ENCODE assay signal across 10 mouse cellular contexts in the genomic region with DNA sequence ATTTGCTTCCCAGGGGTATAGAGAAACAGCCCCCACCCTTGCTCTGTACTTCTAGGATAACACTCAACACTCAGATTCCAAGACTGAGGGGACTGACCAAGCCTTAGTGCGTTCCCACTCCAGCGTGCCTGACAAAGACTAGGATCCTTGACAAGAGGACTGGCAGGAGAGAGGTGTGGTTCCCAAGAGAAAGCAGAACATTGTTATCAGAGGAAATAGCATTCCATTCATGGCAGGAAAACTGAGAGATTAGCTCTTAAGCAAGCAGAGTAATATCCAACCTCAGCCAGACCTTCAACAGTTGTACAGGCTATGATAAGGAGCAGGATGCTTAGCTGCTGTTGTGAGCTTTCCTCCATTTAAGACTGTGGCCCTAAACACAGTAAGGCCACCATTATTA. TPM values are rescaled to one million over a fixed set of nuclear protein-coding genes. Genes with fewer than 3 reads are reported as not detected.
DNase-seq lines count a peak whose midpoint lies in the region; ATAC-seq and TF ChIP-seq lines count a peak whose summit lies in the region.
"Had no signal": no experiment of that assay in that cellular context is flagged by ENCODE, and none has a peak within 500 bp of the region (broad histone marks: within the 10 kb centered on the region; RNA-seq: fewer than 3 reads in every experiment).

No protein-coding gene starts in this region.

- no peaks in the 10 kb centered on the region for H3K27me3 ChIP-seq in kidney, embryonic 16.5 days (ENCODE audit: insufficient read depth, low read length)
- H3K27me3 ChIP-seq in lung, postnatal 0 days (replicated peaks; ENCODE audit: insufficient read depth, low read length): no peaks in the 10 kb centered on the region

- H3K9me3 ChIP-seq in kidney, embryonic 16.5 days (ENCODE audit: low read length): no peaks in the 10 kb centered on the region
- no peaks in the 10 kb centered on the region for H3K9me3 ChIP-seq in lung, postnatal 0 days (ENCODE audit: low read length)

- H3K36me3 ChIP-seq in kidney, embryonic 16.5 days (ENCODE audit: insufficient read depth, low read length): no peaks in the 10 kb centered on the region
- no peaks in the 10 kb centered on the region for H3K36me3 ChIP-seq in lung, postnatal 0 days (ENCODE audit: insufficient read depth, low read length)

- whole genome bisulfite sequencing in kidney, embryonic 16.5 days: 51% methylated on average over 2 of the region's 2 CpGs
- WGBS in lung, postnatal 0 days: 5% methylated on average over 2 of the region's 2 CpGs

- no peak overlapping the region for H3K9ac ChIP-seq in kidney, embryonic 16.5 days (replicated peaks; ENCODE audit: low read length)
- no peak overlapping the region for H3K9ac ChIP-seq in lung, postnatal 0 days (replicated peaks; ENCODE audit: low read depth)

- TF ChIP-seq CTCF in lung, postnatal 0 days (IDR thresholded peaks at IDR 0.05): no peak

- peak overlapping the region; percentile 76 for H3K27ac ChIP-seq in kidney, embryonic 16.5 days (ENCODE audit: low read length)
- peak overlapping the region; percentile 68 for H3K27ac ChIP-seq in lung, postnatal 0 days (ENCODE audit: low read length)

- no peak overlapping the region for H3K4me2 ChIP-seq in kidney, embryonic 16.5 days (replicated peaks; ENCODE audit: low read depth, low read length)
- no peak overlapping the region for H3K4me2 ChIP-seq in lung, postnatal 0 days (replicated peaks; ENCODE audit: low read depth, low read length)

- peak; percentile 98 for TF ChIP-seq EP300 in lung, postnatal 0 days (IDR thresholded peaks at IDR 0.05)

- intact Hi-C loops in left cerebral cortex, postnatal 4 days (cut with DNase I): no loop called here

- peak; percentile 40; the same call in 1 of the 2 replicates for ATAC-seq in kidney, embryonic 16.5 days (ENCODE audit: low FRiP score, low TSS enrichment)
- peak; percentile 88 for ATAC-seq in lung, postnatal 0 days

- H3K4me1 ChIP-seq in kidney, embryonic 16.5 days (ENCODE audit: insufficient read depth, low read length): peaks cover 14% of the 10 kb centered on the region
- peaks cover 26% of the 10 kb centered on the region for H3K4me1 ChIP-seq in lung, postnatal 0 days (ENCODE audit: insufficient read depth, low read depth, low read length)

- DNase-seq in embryo, embryonic 10 days (ENCODE audit: low spot score): peak; percentile 15
- no peak for DNase-seq in embryo, embryonic 10.5 days (ENCODE audit: low spot score)
- peak; percentile 77 for DNase-seq in heart, adult 8-10 months (ENCODE audit: low spot score)
- DNase-seq in lung, postnatal 0 days (ENCODE audit: low spot score): peak; percentile 91
- no peak for DNase-seq in ovary, adult 18-20 months (ENCODE audit: low spot score)
- no peak for DNase-seq in left cerebral cortex, postnatal 4 days
- DNase-seq in cerebellum, adult 8-10 months: no peak
- DNase-seq: gastrocnemius, postnatal 36 days; thymus, adult 2 months had no signal

- no peak overlapping the region for H3K4me3 ChIP-seq in kidney, embryonic 16.5 days (ENCODE audit: low read length)
- no peak overlapping the region for H3K4me3 ChIP-seq in lung, postnatal 0 days (ENCODE audit: low read depth, low read length)

RNA-seq across cellular contexts. Expression of gene Cavin2, which starts 23.0 kb away (rescaled TPM):
- 100 to 1,000 TPM; 108 to 136 (median 118) TPM for total RNA-seq in heart, adult 8-10 months (2022)
- 34.4 and 39.5 TPM in 2 replicates for polyA plus RNA-seq in kidney, embryonic 16.5 days (2015; fragmentation: Nextera tagmentation; extraction: Ambion mirVana)
- 353 and 401 TPM in 2 replicates for polyA plus RNA-seq in lung, postnatal 0 days (2015; fragmentation: Nextera tagmentation; extraction: Ambion mirVana)
- total RNA-seq in left cerebral cortex, postnatal 4 days (2021): 1 to 10 TPM; 2.9 to 3.4 TPM

Comparison
In these comparisons a context has a peak if more than half of its experiments do, and no peak if none do; other contexts are left out.
1. DNase-seq: peak in embryo, embryonic 10 days (single experiment), heart, adult 8-10 months (single experiment) and lung, postnatal 0 days (single experiment); none in embryo, embryonic 10.5 days (single experiment), ovary, adult 18-20 months (single experiment), left cerebral cortex, postnatal 4 days (single experiment) and cerebellum, adult 8-10 months (single experiment).
2. RNA of gene Cavin2, which starts 23.0 kb away (total RNA-seq): 108 to 136 TPM in heart, adult 8-10 months; 2.9 to 3.4 TPM in left cerebral cortex, postnatal 4 days; every median in the first group is over 10 times any median in the second.